ENCODE assay signal across 9 mouse cellular contexts in the genomic region with DNA sequence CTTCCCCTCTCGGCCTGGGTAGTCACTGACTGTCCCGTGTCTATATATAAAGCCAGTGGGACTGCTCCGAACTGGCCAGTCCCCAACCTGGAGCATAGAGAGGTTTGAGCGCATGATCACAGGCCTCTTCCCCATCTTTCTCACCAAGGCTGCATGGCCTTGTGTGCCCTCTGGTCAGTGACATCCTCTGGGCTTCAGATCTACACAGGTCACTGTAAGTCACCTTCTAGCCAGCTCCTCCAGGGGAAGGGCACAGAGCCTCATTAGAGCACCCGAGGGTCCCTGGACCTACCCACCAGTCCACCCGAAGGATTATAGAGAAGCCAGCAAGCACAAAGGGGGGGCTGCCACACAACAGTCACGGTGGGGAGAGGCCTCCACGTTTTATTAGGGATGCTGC. TPM values are rescaled to one million over a fixed set of nuclear protein-coding genes. Genes with fewer than 3 reads are reported as not detected.
DNase-seq lines count a peak whose midpoint lies in the region; ATAC-seq and TF ChIP-seq lines count a peak whose summit lies in the region.
"Had no signal": no experiment of that assay in that cellular context is flagged by ENCODE, and none has a peak within 500 bp of the region (broad histone marks: within the 10 kb centered on the region; RNA-seq: fewer than 3 reads in every experiment).

No protein-coding gene starts in this region.

- H3K4me3 ChIP-seq in kidney, postnatal 0 days (replicated peaks; ENCODE audit: low read depth, low read length), result no peak overlapping the region
- H3K4me3 ChIP-seq in forebrain, postnatal 0 days (ENCODE audit: low read depth, low read length), result no peak overlapping the region
- H3K4me3 ChIP-seq in midbrain, embryonic 13.5 days (replicated peaks), result no peak overlapping the region
- H3K4me3 ChIP-seq: liver, embryonic 15.5 days had no signal

- no peak for TF ChIP-seq CTCF in kidney, postnatal 0 days (IDR thresholded peaks at IDR 0.05; ENCODE audit: low read depth)
- no peak for TF ChIP-seq CTCF in forebrain, postnatal 0 days (IDR thresholded peaks at IDR 0.05; ENCODE audit: low read depth)

- H3K27me3 ChIP-seq in kidney, postnatal 0 days (ENCODE audit: insufficient read depth, low read length), result no peaks in the 10 kb centered on the region
- H3K27me3 ChIP-seq in forebrain, postnatal 0 days (ENCODE audit: insufficient read depth, low read length), result no peaks in the 10 kb centered on the region
- H3K27me3 ChIP-seq in midbrain, embryonic 13.5 days, result no peaks in the 10 kb centered on the region
- H3K27me3 ChIP-seq: liver, embryonic 15.5 days had no signal

- H3K27ac ChIP-seq in kidney, postnatal 0 days, result peak overlapping the region; percentile 89
- H3K27ac ChIP-seq in forebrain, postnatal 0 days (ENCODE audit: low read depth, low read length), result peak overlapping the region; percentile 59; the same call in 1 of the 2 replicates
- peak overlapping the region; percentile 25; the same call in 1 of the 2 replicates for H3K27ac ChIP-seq in midbrain, embryonic 13.5 days

- no peaks in the 10 kb centered on the region for H3K9me3 ChIP-seq in kidney, postnatal 0 days (replicated peaks; ENCODE audit: low read length)
- H3K9me3 ChIP-seq in forebrain, postnatal 0 days (ENCODE audit: low read length), result no peaks in the 10 kb centered on the region
- H3K9me3 ChIP-seq in midbrain, embryonic 13.5 days, result no peaks in the 10 kb centered on the region
- H3K9me3 ChIP-seq: liver, embryonic 15.5 days had no signal

- H3K4me2 ChIP-seq in kidney, postnatal 0 days (ENCODE audit: low read length), result no peak overlapping the region
- H3K4me2 ChIP-seq in forebrain, postnatal 0 days (ENCODE audit: low read depth), result no peak overlapping the region
- no peak overlapping the region for H3K4me2 ChIP-seq in midbrain, embryonic 13.5 days (replicated peaks)

- peaks cover 14% of the 10 kb centered on the region; the same call in 1 of the 2 replicates for H3K36me3 ChIP-seq in kidney, postnatal 0 days (ENCODE audit: insufficient read depth, low read length)
- peaks cover 47% of the 10 kb centered on the region for H3K36me3 ChIP-seq in forebrain, postnatal 0 days (ENCODE audit: insufficient read depth)
- H3K36me3 ChIP-seq in midbrain, embryonic 13.5 days, result peaks cover 49% of the 10 kb centered on the region
- H3K36me3 ChIP-seq: liver, embryonic 15.5 days had no signal

- H3K9ac ChIP-seq in kidney, postnatal 0 days (ENCODE audit: low read depth, low read length), result no peak overlapping the region
- no peak overlapping the region for H3K9ac ChIP-seq in forebrain, postnatal 0 days
- no peak overlapping the region for H3K9ac ChIP-seq in midbrain, embryonic 13.5 days (replicated peaks)
- H3K9ac ChIP-seq: liver, embryonic 15.5 days had no signal

- WGBS in kidney, postnatal 0 days, result 66% methylated on average over 8 of the region's 8 CpGs
- 84% methylated on average over 8 of the region's 8 CpGs for WGBS in forebrain, postnatal 0 days
- 85% methylated on average over 8 of the region's 8 CpGs for WGBS in midbrain, embryonic 13.5 days

- H3K4me1 ChIP-seq in kidney, postnatal 0 days (replicated peaks; ENCODE audit: insufficient read depth, low read length), result peaks cover 10% of the 10 kb centered on the region
- H3K4me1 ChIP-seq in forebrain, postnatal 0 days (ENCODE audit: insufficient read depth), result no peaks in the 10 kb centered on the region
- H3K4me1 ChIP-seq in midbrain, embryonic 13.5 days (replicated peaks), result peaks cover 10% of the 10 kb centered on the region

- ATAC-seq in kidney, postnatal 0 days (replicated peaks; ENCODE audit: low FRiP score, low read depth), result no peak
- no peak for ATAC-seq in forebrain, postnatal 0 days
- no peak for ATAC-seq in midbrain, embryonic 13.5 days

- peak; percentile 4 for DNase-seq in adrenal gland, postnatal 14 days
- DNase-seq in adrenal gland, adult 8-10 months, result no peak
- DNase-seq in kidney, postnatal 0 days (ENCODE audit: low spot score), result no peak
- no peak for DNase-seq in kidney, adult 11 months
- DNase-seq in forebrain, postnatal 0 days, result no peak
- DNase-seq in embryo, embryonic 11 days, result no peak
- DNase-seq in yolk sac, embryonic 10.5 days (ENCODE audit: low spot score), result no peak

RNA-seq across cellular contexts. Expression of a gene that starts 29.0 kb away (rescaled TPM):
- 571 and 598 TPM in 2 replicates for total RNA-seq in adrenal gland, postnatal 14 days (2021)
- 100 to 1,000 TPM; 442 to 837 (median 596) TPM for total RNA-seq in adrenal gland, adult 8-10 months (2022)
- polyA plus RNA-seq in kidney, postnatal 0 days (2015; fragmentation: Nextera tagmentation; extraction: Ambion mirVana), result 774 and 842 TPM in 2 replicates
- total RNA-seq in forebrain, postnatal 0 days (2014; rRNA removed), result 203 and 234 TPM in 2 replicates
- 269 and 312 TPM in 2 replicates for polyA plus RNA-seq in forebrain, postnatal 0 days (2015; fragmentation: Nextera tagmentation; extraction: Ambion mirVana)
- polyA plus RNA-seq in midbrain, embryonic 13.5 days (2015; fragmentation: Nextera tagmentation; extraction: Ambion mirVana), result 228 and 244 TPM in 2 replicates

RNA-seq across cellular contexts. Expression of a gene that starts 35.9 kb away (rescaled TPM):
- total RNA-seq in adrenal gland, postnatal 14 days (2021), result 25.6 and 29.0 TPM in 2 replicates
- 10 to 100 TPM; 20.2 to 54.8 (median 28.3) TPM for total RNA-seq in adrenal gland, adult 8-10 months (2022)
- polyA plus RNA-seq in kidney, postnatal 0 days (2015; fragmentation: Nextera tagmentation; extraction: Ambion mirVana), result 6.5 and 8.0 TPM in 2 replicates
- 12.3 and 17.6 TPM in 2 replicates for total RNA-seq in forebrain, postnatal 0 days (2014; rRNA removed)
- polyA plus RNA-seq in forebrain, postnatal 0 days (2015; fragmentation: Nextera tagmentation; extraction: Ambion mirVana), result 7.9 and 10.3 TPM in 2 replicates
- 12.2 and 15.6 TPM in 2 replicates for polyA plus RNA-seq in midbrain, embryonic 13.5 days (2015; fragmentation: Nextera tagmentation; extraction: Ambion mirVana)

RNA-seq across cellular contexts. Expression of a gene that starts 51.4 kb away (rescaled TPM):
- 21.3 and 31.3 TPM in 2 replicates for total RNA-seq in adrenal gland, postnatal 14 days (2021)
- 10 to 100 TPM; 16.5 to 29.3 (median 24.4) TPM for total RNA-seq in adrenal gland, adult 8-10 months (2022)
- 31.6 and 33.4 TPM in 2 replicates for polyA plus RNA-seq in kidney, postnatal 0 days (2015; fragmentation: Nextera tagmentation; extraction: Ambion mirVana)
- 11.2 and 14.2 TPM in 2 replicates for total RNA-seq in forebrain, postnatal 0 days (2014; rRNA removed)
- 7.3 and 8.6 TPM in 2 replicates for polyA plus RNA-seq in forebrain, postnatal 0 days (2015; fragmentation: Nextera tagmentation; extraction: Ambion mirVana)
- 8.5 and 8.7 TPM in 2 replicates for polyA plus RNA-seq in midbrain, embryonic 13.5 days (2015; fragmentation: Nextera tagmentation; extraction: Ambion mirVana)

RNA-seq across cellular contexts. Expression of a gene that starts 52.9 kb away (rescaled TPM):
- total RNA-seq in adrenal gland, postnatal 14 days (2021), result 3.9 and 6.8 TPM in 2 replicates
- total RNA-seq in adrenal gland, adult 8-10 months (2022), result 1 to 10 TPM; 5.2 to 8.1 (median 7.1) TPM
- polyA plus RNA-seq in kidney, postnatal 0 days (2015; fragmentation: Nextera tagmentation; extraction: Ambion mirVana), result 16.1 and 16.3 TPM in 2 replicates
- 12.1 and 17.5 TPM in 2 replicates for total RNA-seq in forebrain, postnatal 0 days (2014; rRNA removed)
- 12.8 and 15.7 TPM in 2 replicates for polyA plus RNA-seq in forebrain, postnatal 0 days (2015; fragmentation: Nextera tagmentation; extraction: Ambion mirVana)
- 26.5 and 26.9 TPM in 2 replicates for polyA plus RNA-seq in midbrain, embryonic 13.5 days (2015; fragmentation: Nextera tagmentation; extraction: Ambion mirVana)

Comparison
In these comparisons a context has a peak if more than half of its experiments do, and no peak if none do; other contexts are left out.
1. H3K27ac ChIP-seq: peak in every context shown above with its lines; median percentile 89 in kidney, postnatal 0 days; 59 in forebrain, postnatal 0 days; 25 in midbrain, embryonic 13.5 days.